ENCODE assay signal across 10 mouse cellular contexts in genomic region chr5:4876653-4877091, GRCm38 (mm10).
DNase-seq lines count a peak whose midpoint lies in the region; ATAC-seq lines count a peak whose summit lies in the region.
"Had no signal": no experiment of that assay in that cellular context is flagged by ENCODE, and none has a peak within 500 bp of the region (broad histone marks: within the 10 kb centered on the region; RNA-seq: fewer than 3 reads in every experiment).

No protein-coding gene starts in this region.

- H3K4me2 ChIP-seq in embryonic facial prominence, embryonic 14.5 days (ENCODE audit: low read depth, low read length) = no peak overlapping the region
- no peak overlapping the region; the same call in 1 of the 2 replicates for H3K4me2 ChIP-seq in hindbrain, embryonic 14.5 days (replicated peaks)
- H3K4me2 ChIP-seq in midbrain, embryonic 16.5 days (ENCODE audit: low read length) = peak overlapping the region; percentile 32

- peak; percentile 13 to 32 for DNase-seq in cerebellum, postnatal 10 days
- no peak for DNase-seq in cerebellum, postnatal 25 days
- no peak for DNase-seq in embryonic facial prominence, embryonic 14.5 days (ENCODE audit: low spot score)
- no peak for DNase-seq in hindbrain, embryonic 14.5 days (ENCODE audit: low spot score)
- DNase-seq in gastrocnemius, postnatal 14 days = no peak
- no peak for DNase-seq in kidney, adult 11 months
- no peak for DNase-seq in ovary, adult 18-20 months (ENCODE audit: low spot score)
- DNase-seq: liver, postnatal 0 days had no signal

- H3K27me3 ChIP-seq in embryonic facial prominence, embryonic 14.5 days (replicated peaks; ENCODE audit: control insufficient read depth, insufficient read depth, low read length) = no peaks in the 10 kb centered on the region
- no peaks in the 10 kb centered on the region for H3K27me3 ChIP-seq in hindbrain, embryonic 14.5 days (ENCODE audit: control insufficient read depth, insufficient read depth, low read length)
- no peaks in the 10 kb centered on the region for H3K27me3 ChIP-seq in midbrain, embryonic 16.5 days (ENCODE audit: control insufficient read depth, insufficient read depth, low read depth, low read length)

- WGBS in embryonic facial prominence, embryonic 14.5 days = 67% methylated on average over 15 of the region's 15 CpGs
- WGBS in hindbrain, embryonic 14.5 days = 64% methylated on average over 15 of the region's 15 CpGs
- WGBS in midbrain, embryonic 16.5 days = 35% methylated on average over 15 of the region's 15 CpGs

- no peak overlapping the region for H3K27ac ChIP-seq in embryonic facial prominence, embryonic 14.5 days (replicated peaks; ENCODE audit: low read depth, low read length)
- H3K27ac ChIP-seq in hindbrain, embryonic 14.5 days = peak overlapping the region; percentile 77; the same call in 1 of the 2 replicates
- peak overlapping the region; percentile 83 for H3K27ac ChIP-seq in midbrain, embryonic 16.5 days (ENCODE audit: low read length)

- H3K9me3 ChIP-seq in embryonic facial prominence, embryonic 14.5 days (ENCODE audit: control insufficient read depth, low read length) = 0 out of 2 replicates have a peak, but pooled peaks cover 4% of the 10 kb centered on the region
- H3K9me3 ChIP-seq in hindbrain, embryonic 14.5 days (ENCODE audit: control insufficient read depth, low read length) = 0 out of 2 replicates have a peak, but pooled peaks cover 4% of the 10 kb centered on the region
- H3K9me3 ChIP-seq in midbrain, embryonic 16.5 days (replicated peaks; ENCODE audit: control insufficient read depth, low read length, poor library complexity, severe bottlenecking) = no peaks in the 10 kb centered on the region

- no peak overlapping the region for H3K9ac ChIP-seq in embryonic facial prominence, embryonic 14.5 days (ENCODE audit: low read depth, low read length)
- no peak overlapping the region for H3K9ac ChIP-seq in hindbrain, embryonic 14.5 days
- H3K9ac ChIP-seq in midbrain, embryonic 16.5 days (ENCODE audit: low read depth, low read length) = no peak overlapping the region
- H3K9ac ChIP-seq: liver, postnatal 0 days had no signal

- intact Hi-C loops in gastrocnemius, postnatal 14 days (cut with DNase I; ENCODE audit: low total_unique reads) = no loop called here

- ATAC-seq in embryonic facial prominence, embryonic 14.5 days (ENCODE audit: low read depth) = peak; percentile 42
- peak; percentile 65 for ATAC-seq in hindbrain, embryonic 14.5 days (ENCODE audit: low FRiP score)
- peak; percentile 86 for ATAC-seq in midbrain, embryonic 16.5 days
- ATAC-seq: inflammation-experienced regulatory T-cells, adult 6 months; liver, postnatal 0 days had no signal

- H3K36me3 ChIP-seq in embryonic facial prominence, embryonic 14.5 days (ENCODE audit: control insufficient read depth, insufficient read depth, low read length) = 0 out of 2 replicates have a peak, but pooled peaks cover 2% of the 10 kb centered on the region
- no peaks in the 10 kb centered on the region; the same call in 1 of the 2 replicates for H3K36me3 ChIP-seq in hindbrain, embryonic 14.5 days (replicated peaks; ENCODE audit: control insufficient read depth, insufficient read depth)
- H3K36me3 ChIP-seq in midbrain, embryonic 16.5 days (ENCODE audit: control insufficient read depth, insufficient read depth, low read length) = no peaks in the 10 kb centered on the region

- no peaks in the 10 kb centered on the region for H3K4me1 ChIP-seq in embryonic facial prominence, embryonic 14.5 days (ENCODE audit: control insufficient read depth, insufficient read depth, low read length)
- H3K4me1 ChIP-seq in hindbrain, embryonic 14.5 days (replicated peaks; ENCODE audit: control insufficient read depth, insufficient read depth, low read length) = peaks cover 13% of the 10 kb centered on the region; the same call in 1 of the 2 replicates
- peaks cover 26% of the 10 kb centered on the region for H3K4me1 ChIP-seq in midbrain, embryonic 16.5 days (ENCODE audit: control insufficient read depth, insufficient read depth, low read length)

- no peak overlapping the region for H3K4me3 ChIP-seq in embryonic facial prominence, embryonic 14.5 days (ENCODE audit: low read depth, low read length)
- H3K4me3 ChIP-seq in hindbrain, embryonic 14.5 days (replicated peaks; ENCODE audit: low read length) = no peak overlapping the region
- no peak overlapping the region for H3K4me3 ChIP-seq in midbrain, embryonic 16.5 days (ENCODE audit: low read depth, low read length)

Comparison
In these comparisons a context has a peak if more than half of its experiments do, and no peak if none do; other contexts are left out.
1. DNase-seq: peak in cerebellum, postnatal 10 days (2 of 2); none in cerebellum, postnatal 25 days (0 of 2), embryonic facial prominence, embryonic 14.5 days (single experiment), hindbrain, embryonic 14.5 days (single experiment), gastrocnemius, postnatal 14 days (single experiment), kidney, adult 11 months (single experiment) and ovary, adult 18-20 months (single experiment).
2. Peak in every context shown above with its lines, with median percentiles within 50 percentile points of each other: ATAC-seq.